Mouse (Mus musculus) cerebellum, adult (tissue): ENCODE data around the gene Cyp1a1.

Experiments
- ATAC-seq: cut with Nextera tagmentation; 2 replicates; pipeline ENCODE4 v1.9.2; 2017; ENCODE audit warnings: mild to moderate bottlenecking, moderate library complexity, mixed read lengths; ENCODE audit not compliant: insufficient number of reproducible peaks, low FRiP score, low TSS enrichment

Gene Cyp1a1

DNA sequence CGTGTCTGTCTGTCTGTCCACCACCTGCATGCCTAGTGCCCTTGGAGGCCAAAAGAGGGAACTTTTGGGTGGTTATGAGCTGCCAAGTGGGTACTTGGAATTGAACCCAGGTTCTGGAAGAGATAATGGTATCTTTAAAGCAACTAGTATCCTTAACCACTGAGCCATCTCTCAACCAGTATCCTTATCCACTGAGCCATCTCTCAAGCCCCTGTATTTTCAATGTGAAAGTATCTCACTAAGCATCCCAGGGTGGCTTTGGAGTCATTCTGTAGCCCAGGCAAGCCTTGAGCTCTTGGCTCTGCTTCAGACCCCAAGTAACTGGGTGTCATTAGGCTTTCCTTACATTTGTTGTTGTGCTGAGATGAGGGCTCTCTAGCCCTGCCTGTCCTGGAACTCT is 32.8 kb upstream of the Cyp1a1 start:
- ATAC-seq: no peak

DNA sequence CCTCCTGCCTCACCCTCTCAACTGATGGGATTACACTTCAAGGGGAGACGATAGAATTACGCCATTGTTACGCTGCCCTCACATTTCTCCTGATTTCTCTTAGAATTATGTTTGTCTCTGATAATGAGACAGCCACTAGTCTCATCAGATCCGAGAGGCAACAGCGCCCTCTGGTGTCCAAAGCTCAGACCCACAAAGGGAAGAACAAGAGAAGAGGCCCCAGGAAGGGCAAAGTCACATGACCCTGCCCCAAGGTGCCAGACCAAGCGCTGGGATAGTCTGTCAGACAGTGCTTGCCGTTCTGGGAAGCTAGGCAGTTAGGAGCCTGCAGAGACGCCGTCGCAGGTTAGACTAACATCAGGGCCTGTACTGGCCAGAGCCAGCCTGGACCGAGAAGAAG is 32.0 kb upstream of the Cyp1a1 start:
- peak; percentile 80 for ATAC-seq

DNA sequence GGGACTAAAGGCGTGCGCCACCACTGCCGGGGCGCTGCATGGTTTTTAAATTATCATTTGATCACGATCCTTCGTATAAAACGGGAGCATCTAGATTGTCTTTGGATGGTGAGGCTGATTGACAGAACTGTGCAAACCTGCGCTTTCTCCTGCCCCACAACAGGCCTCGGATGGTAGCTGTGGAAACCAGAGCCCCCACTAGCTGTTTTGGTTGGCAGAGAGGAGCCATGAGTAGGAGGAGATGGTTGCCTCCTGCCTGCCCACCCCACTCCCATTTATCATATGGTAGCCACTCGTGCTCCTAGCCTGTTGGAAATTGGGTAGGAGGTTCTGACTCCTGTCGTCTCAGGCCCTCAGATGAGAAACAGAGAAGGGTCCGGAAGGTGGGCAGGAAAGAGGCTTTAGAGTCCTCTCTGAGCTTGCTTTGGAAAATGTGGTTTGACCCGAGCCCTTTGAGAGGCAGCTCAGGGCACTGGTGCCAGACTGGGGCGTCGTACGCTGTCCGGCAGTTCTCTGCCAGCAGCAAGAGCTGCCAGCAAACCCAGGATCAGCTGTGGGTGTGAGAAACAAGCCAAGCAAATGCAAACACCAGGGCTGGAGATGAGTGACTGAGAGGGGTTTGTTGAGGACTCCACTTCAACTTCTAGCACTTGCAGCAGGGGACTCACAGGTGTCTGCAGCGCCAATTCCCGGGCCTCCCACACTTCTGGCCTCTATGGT is 30.9 kb upstream of the Cyp1a1 start:
- no peak for ATAC-seq

DNA sequence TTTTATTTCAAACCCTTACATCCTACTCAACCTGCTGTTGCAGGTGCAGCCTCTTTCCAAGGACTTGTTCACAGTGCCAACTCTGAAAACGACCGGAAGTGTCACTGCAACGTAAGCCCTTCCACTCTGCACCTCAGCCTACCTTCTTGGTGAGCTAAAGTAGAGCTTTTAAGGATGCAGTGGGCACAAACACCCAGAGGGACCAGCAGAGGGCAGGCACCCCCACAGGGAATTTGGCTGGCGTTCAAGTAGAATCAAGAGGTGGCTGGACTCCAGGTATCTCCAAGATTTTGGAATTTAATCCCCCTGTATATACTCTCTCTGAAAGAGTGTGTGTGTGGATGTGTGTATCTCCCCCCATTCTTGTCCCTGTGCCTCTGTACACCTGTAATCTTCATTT is 29.9 kb upstream of the Cyp1a1 start:
- no peak for ATAC-seq

GRCm38 (mm10) chr9:57658970-57659369 is 28.8 kb upstream of the Cyp1a1 start:
- no peak for ATAC-seq

GRCm38 (mm10) chr9:57659774-57660173 is 28.0 kb upstream of the Cyp1a1 start:
- ATAC-seq: peak; percentile 73

DNA sequence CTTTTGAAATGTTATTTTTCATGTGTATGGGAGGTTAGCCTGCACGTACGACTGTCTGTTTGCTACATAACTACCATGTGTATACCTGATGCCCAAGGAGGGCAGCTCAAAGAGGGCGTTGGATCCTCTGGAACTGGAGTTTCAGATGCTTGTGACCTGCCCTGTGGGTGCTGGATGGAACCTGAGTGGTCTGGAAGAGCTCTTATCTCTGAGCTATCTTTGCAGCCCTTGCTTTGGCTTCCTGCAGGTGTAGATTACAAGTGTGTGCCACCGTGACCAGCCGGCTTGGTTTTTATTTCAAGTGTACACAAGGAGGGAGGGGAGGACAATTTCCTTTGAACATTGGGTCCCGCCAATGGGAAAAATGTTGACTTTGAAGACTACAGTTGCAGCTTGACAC is 27.2 kb upstream of the Cyp1a1 start:
- no peak for ATAC-seq

DNA sequence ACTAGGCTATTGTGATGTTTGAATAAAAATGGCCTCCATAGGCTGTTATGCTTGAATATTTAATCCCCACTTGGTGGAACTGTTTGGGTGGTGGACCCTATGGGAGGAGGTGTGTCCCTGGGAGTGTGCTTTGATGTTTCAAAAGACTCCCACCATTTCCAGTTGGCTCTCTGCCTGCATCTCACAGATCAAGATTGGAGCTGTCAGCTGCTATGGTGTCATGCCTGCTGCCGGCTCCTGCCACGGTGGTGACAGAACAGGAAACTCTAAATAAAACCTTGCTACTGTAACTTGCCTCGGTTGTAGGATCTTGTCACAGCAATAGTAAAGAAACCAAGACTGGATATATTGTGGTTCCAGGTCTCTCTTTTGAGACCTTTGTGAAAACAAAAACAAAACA is 26.2 kb upstream of the Cyp1a1 start:
- ATAC-seq: no peak

DNA sequence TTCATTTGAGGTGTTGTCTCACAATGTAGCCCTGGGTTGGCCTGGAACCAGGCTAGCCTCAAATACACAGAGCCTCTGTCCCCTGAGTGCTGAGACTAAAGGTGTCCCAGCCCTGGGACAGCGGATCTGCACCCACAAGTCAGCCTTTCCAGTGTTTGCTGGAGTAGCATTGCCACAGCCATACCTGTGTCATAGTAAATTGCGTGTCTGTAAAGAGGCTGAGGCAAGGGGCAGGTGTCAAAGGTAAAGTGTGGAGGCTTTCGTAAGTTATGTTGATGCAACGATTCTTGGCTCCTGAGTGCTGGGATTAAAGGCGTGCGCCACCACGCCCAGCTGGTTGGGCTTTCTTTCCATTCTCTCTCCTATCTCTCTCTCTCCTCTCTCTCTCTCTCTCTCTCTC is 23.1 kb upstream of the Cyp1a1 start:
- ATAC-seq: no peak

DNA sequence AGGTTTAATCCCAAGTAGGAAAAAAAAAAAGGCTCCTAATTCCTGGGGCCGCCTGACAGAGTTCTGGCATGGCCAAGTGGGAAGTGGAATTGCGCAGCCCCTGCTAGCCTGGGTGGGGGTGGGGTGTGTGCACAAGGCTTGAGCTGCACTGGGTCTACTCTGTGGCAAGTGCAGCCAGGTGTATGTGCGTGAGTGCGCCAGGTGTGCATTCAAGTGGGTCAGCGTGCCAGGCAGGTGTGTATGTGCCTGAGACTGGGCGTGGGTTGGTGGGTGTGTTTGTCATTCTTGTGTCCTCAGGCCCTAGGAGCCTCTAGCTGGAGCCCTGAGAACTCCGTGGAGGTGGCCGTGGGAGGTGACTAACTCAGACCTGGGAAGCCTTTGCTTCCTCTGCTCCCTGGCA is 21.2 kb upstream of the Cyp1a1 start:
- ATAC-seq: no peak

GRCm38 (mm10) chr9:57667136-57667535 is 20.6 kb upstream of the Cyp1a1 start:
- no peak for ATAC-seq

GRCm38 (mm10) chr9:57667817-57668216 is 19.9 kb upstream of the Cyp1a1 start:
- ATAC-seq: no peak

GRCm38 (mm10) chr9:57668277-57668676 is 19.5 kb upstream of the Cyp1a1 start:
- ATAC-seq: no peak

GRCm38 (mm10) chr9:57669566-57669965 is 18.2 kb upstream of the Cyp1a1 start:
- ATAC-seq: no peak

- ATAC-seq: no peak
Observed at GRCm38 (mm10) chr9:57671037-57671436, 16.7 kb upstream of the Cyp1a1 start.

- no peak for ATAC-seq
Observed at GRCm38 (mm10) chr9:57671500-57671899, 16.2 kb upstream of the Cyp1a1 start.

- no peak for ATAC-seq
Observed at GRCm38 (mm10) chr9:57681411-57681810, 6.3 kb upstream of the Cyp1a1 start.

DNA sequence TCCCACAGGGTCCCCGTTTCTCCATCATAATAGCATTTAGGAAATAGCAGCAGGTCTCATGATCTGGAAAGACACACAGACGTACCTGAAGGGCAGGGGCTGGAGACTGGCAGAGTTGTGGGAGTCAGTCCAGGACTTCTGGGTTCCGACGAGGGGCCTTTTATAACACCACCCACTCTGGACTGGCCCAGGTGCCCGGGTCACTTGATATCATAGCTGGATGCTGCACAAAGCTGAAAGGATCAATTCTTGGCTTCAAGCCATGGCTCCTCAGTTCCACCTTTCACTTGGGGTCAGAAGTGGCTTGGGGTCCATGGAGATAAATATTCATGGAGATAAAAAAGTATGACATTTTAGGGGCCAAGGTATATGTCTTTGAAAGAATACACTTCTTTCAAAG is 4.2 kb upstream of the Cyp1a1 start, which contains the start of gene Cyp1a2:
Gene Cyp1a2, minus strand, starts transcription at position 184 of the 400 bp plus-strand sequence.
- ATAC-seq: no peak

DNA sequence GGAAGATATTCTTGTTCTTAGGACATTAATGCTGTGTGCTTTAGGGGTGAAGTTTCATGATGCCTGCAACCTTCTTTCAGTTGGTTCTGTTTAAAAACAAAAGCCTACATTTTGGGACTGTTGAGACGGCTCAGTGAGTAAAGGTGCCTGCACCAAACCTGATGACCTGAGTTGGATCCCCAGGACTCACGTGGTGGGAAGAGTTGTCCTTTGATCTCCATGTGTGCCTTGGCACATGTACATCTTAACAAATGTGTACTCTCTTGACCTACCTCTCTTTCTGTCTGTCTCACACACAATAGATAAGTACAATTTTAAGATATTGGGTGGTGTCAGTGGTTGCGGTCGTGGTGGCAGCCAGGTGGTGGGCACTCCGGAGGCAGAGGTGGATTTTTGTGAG is 1.7 kb upstream of the Cyp1a1 start:
- ATAC-seq: no peak

GRCm38 (mm10) chr9:57688158-57688557 is 430 bp downstream of the Cyp1a1 start:
- no peak for ATAC-seq

- no peak for ATAC-seq
Observed at GRCm38 (mm10) chr9:57688606-57689005, 878 bp downstream of the Cyp1a1 start.

DNA sequence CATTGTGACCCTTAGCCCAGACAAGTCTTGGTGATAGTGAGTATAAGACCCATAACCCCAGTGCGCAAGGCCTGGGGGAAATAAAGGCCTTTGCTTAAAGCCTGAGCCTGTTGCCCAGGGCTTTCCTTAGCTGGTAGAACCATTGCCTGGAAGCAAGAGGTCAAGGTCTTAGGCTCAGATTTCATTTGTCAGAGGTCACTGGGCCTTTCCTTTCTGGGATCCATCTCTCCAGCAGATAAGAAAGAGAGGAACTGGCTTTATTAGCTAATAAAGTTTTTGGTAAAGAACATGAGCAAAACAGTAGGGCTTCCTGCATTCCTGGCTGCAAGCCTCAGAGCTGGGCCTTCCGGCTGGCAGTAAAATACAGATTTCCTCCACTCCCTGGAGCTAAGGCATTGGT is 6.4 kb downstream of the Cyp1a1 start:
- no peak for ATAC-seq
